Mouse (Mus musculus): ENCODE measurements around the gene Casp9.

- TF ChIP-seq EP300 (IDR thresholded peaks at IDR 0.05; ENCODE audit: low read depth) (no peak), CTCF (IDR thresholded peaks at IDR 0.05; ENCODE audit: low read depth) (no peak)
These were observed 6.0 kb upstream of the Casp9 start for GRCm38 (mm10) chr4:141787462-141787861.

Measured in liver, postnatal 0 days (tissue).